Mouse (Mus musculus) thymus, postnatal 0 days (tissue): ENCODE results near the gene Lmtk2. TPM values are rescaled to one million over a fixed set of nuclear protein-coding genes. Genes with fewer than 3 reads are reported as not detected.

ENCODE experiments used
- DNase-seq: peaks from one replicate; pipeline ENCODE4 v3.0.0-alpha.2; 2015; ENCODE audit warnings: low spot score
- polyA plus RNA-seq: library from polyadenylated mRNA; unstranded; fragments of >200 nt; fragmentation: Nextera tagmentation; extraction: Ambion mirVana; gene quantifications from 2 replicates; pipeline ENCODE4 v1.2.1, GENCODE M21; 2015

The Lmtk2 gene
- polyA plus RNA-seq, 1 experiment from 2014 or later: 3.4 TPM

DNA sequence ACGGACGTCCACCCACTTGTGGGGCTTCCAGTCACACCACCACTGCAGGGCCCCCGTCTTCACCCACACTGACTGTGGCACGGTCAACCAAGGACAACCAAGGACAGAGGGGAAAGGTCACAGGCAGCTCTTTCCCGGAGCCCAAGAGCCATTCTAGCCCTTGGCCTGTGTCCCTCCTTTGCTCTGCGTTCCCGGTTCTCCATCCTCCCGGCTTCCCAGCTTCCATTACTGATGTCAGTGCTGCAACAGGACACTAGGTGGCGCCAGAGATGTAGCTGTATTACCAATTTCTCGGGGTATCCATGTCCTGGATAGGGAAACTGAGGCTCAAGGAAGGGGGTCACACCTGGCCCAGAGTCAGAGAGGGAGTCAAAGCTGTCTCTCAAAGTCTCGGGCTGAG, 107.2 kb downstream of the Lmtk2 start:
- DNase-seq: no peak

DNA sequence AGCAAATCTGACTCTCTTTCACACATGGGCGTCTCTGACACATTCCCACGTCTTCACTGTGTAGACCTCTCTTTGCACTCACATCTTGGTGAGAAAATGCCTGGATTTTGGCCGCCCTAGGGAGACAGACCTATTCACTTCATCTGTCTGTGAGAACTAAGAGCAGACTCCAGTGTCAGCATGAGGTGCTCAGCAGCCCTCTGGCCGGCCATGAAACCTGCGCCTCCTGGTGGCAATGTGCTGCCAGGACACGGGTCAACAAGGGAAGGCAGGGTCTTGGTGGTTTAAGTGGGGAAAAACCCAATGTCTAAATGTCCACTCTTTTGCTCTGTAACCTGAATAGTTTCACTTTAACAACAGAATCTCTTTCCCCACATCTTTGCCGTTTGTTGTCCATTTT, 114.2 kb downstream of the Lmtk2 start:
- DNase-seq: peak; percentile 57

DNA sequence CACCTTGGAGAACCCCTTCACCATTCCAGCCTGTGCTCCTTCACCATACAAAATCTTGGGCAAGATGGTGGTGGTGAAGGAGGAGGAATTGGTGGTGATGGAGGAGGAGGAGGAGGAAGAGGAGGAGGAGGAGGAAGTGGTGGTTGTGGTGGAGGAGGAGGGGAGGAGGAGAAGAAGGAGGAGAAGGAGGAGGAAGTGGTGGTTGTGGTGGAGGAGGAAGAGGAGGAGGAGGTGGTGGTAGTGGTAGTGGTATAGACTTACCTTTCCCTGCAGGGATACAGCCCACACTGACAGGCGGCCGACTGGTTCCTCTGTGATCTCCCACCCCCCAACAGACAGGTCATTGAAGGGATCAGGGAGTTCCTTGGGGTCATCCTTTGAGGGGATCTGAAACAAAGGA, 115.8 kb downstream of the Lmtk2 start:
- DNase-seq: peak; percentile 22

DNA sequence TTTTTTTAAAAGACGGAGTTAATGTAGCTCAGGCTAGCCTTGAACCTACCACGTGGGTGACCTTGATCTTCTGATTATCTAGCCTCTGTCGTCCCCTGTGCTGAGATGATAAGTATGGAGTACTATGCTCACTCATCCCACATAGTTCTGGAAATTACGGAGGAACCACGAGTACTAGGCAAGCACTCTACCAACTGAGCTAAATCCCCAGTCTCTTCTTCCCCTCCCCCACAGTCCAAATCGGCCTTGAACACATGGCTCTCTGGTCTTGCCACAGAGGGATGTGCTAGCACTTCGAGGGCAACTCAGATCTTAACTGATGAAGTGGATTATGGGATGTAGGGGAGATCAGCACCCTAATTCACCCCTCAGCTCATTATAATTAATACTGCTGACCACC, 117.8 kb downstream of the Lmtk2 start:
- no peak for DNase-seq

DNA sequence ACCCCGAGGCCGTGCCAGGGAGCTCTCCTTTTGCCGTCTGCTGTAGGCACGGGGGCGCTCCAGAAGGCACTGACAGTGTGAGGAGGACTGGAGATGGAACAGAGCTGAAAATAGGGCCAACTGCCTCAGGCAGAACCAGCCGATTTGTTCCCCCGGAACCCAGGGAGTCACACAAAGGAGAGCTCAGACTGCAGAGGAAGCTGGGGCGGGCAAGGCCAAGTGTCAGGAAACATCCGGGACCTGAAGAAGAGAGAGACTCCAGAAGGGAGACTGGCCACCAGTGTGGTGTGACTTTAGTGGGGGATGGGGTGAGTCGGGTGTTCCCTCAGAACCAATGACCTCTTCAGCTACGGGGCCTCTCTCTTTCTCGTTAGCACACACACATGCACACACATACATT, 119.1 kb downstream of the Lmtk2 start:
- no peak for DNase-seq

- DNase-seq: no peak
Measured at GRCm38 (mm10) chr5:144219936-144220335, 119.7 kb downstream of the Lmtk2 start.

DNA sequence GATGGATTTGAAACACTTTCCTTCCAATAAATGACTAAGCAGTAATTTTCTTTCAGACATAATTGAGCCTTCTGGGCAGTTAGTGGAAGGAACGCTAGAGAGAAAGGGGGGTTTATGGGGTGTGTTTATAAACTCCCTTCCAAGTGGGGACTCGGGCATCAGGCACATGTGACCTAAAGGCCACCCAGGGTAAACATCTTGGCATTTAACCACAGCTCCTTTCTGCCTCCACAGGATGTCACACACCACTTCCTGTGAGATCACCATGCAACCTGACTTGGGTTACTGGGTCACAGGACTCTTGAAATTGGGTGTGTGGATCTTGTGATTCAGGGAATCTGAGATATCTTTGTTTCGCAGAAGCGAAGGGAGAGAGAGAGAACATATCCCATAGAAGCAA, 121.1 kb downstream of the Lmtk2 start:
- peak; percentile 80 for DNase-seq

DNA sequence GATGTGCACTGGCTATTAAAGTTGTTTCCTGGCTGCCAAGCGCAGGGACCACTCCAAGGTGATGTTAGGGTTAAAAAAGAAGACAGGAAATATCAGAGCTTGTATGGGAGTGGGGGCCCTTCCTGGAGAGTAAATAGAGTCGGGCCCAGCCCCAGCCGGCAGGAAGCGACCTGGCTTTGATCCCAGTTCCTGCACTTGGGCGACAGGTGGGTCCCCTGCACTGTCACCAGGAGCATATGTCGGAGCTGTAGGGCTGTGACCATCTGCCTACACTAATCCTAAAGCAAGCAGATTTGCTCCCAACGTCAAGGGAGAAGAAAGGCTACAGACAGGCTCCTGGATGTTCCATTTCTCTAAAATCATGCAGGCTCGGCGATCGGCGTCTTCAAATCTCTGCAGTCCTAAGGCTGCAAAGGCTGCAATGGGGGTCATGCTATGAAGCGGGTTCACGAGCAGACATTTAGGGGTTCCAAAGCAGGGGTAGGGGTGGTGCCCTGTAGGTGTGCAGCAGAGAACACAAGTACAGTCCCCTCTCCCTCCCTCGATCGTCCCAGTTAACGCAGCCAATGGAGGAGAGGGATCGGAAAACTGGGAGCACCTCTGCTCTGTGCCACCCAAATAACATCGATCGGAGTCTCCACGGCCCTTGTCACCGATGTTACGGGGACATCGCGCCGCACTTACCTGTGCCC, 122.7 kb downstream of the Lmtk2 start:
- DNase-seq: peak; percentile 71

DNA sequence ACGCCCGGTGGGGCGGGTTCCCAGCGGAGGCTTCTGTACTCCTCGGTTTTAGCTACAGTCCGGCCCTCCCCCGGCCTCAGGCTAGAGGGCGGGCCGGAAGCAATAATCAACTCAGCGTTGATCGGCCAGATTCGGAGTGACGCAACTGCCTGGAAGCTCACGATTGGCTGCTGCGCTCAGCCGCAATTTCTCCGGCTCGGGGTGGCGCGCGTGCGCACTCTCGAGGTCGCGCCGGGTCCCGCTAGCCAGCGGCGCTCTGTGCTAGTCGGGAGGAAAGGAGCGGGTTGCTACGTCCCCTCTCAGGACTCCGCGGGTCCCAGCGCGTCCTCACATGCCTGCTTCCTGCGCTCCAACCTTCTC, 123.2 kb downstream of the Lmtk2 start, which contains the start of gene Tecpr1:
TSS of gene Tecpr1 (minus strand) at position 113 of the 360 bp plus-strand sequence.
- DNase-seq: peak; percentile 95

DNA sequence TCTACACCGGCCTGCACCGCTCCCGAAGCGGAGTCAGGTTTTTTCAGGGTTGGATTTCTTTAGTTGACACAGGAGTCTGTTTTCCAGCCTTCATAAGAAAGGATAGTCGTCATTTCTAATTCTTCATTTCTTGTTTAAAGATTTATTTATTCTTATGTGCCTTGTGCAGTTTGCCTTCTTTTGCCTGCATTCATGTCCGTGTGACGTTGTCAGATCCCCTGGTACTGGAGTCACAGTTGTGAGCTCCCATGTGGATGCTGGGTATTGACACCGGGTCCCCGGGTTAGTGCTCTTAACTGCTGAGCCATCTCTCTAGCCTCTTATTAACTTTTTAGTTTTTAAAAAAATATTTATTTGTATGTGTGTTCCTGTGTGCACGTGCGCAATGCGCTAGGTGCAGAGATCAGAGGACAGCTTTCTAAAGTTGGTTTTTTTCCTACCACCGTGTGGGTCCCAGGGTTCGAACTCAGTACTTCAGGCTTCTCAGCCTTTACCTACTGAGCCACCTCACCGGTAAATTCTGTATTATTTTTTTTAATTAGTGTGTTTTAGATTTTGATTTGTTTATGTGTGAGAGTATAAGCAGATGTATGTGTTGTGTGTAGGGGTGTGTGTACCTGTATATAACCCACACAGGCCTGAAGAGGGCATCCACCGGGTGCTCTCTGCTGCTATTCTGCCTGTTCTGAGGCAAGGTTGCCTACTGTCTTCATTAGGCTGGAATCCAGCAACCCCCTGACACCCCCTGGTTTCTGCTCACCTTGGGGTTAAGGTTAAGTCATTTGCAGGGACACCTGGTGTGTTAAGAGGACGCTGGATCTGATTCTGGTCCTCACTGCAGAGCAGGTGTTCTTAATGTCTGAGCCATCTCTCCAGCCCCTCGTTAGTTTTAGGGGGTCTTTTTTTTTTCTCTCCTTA, 123.9 kb downstream of the Lmtk2 start:
- peak; percentile 14 for DNase-seq

DNA sequence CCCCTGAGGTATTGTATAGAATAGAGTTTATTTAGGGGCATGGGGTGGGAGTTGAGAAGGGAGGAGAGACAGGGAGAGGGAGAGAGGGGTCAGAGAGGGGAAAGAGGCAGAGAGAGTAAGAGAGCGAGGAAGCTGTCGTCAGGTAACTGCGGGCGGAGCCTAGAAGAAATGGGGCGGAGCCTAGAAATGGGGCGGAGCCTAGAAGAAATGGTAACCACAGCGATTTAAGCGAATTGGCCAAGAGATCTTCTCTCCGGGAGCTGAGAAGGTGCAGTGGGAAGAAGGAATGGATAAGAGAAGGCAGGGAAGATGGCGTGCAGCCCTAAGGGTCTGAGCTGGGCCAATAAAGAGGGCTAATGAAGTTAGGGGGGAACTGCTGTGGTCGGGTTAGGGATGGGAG, 126.0 kb downstream of the Lmtk2 start:
- DNase-seq: no peak

GRCm38 (mm10) chr5:144230216-144230615, 130.0 kb downstream of the Lmtk2 start:
- no peak for DNase-seq

DNA sequence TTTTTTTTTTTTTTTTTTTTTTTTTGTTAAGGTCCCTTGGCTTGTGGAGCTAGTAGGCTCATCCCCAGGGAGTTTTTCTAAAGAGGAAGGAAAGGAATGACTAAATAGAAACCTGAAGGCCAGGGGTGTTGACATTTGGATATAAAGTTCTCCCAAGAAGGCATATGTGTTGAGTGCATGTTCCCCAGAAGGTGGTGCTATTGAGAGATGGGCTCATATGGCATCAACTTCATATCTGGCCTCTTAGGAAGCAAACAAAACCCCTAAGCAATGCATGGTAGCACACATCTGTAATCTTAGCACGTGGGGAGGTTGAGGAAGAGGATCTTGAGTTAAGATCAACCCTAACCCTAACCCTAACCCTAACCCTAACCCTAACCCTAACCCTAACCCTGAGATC, 131.2 kb downstream of the Lmtk2 start:
- peak; percentile 43 for DNase-seq

DNA sequence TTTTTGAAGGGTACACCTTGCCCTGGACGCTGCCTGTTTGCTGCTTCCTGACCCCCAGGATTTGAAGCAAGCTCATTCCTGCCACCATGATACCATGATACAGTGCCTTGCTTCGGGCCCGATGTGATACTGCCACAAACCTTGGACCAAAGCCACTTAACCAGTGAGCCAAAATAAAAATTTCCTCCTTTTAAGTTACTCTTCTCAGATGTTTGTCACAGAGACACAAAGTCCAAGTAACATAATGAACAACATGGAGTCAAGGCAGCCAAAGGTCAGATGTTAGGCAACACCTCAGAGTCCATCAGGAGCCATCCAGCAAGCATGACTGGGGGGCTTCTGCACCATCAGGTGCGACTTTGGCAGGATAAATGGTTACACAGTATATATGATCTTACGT, 132.3 kb downstream of the Lmtk2 start:
- DNase-seq: no peak

GRCm38 (mm10) chr5:144234222-144234621, 134.0 kb downstream of the Lmtk2 start:
- no peak for DNase-seq

GRCm38 (mm10) chr5:144234714-144235113, 134.5 kb downstream of the Lmtk2 start:
- DNase-seq: no peak

Other genes starting within 250 kb of the Lmtk2 start
- gene Ankrd61, start 202.8 kb upstream of the Lmtk2 start, polyA plus RNA-seq: 0.13 and 0.20 TPM in 2 replicates
- gene Aimp2, start 190.6 kb upstream of the Lmtk2 start, polyA plus RNA-seq: 83.7 and 88.0 TPM in 2 replicates
- 25.7 and 28.6 TPM in 2 replicates for gene Pms2, start 190.5 kb upstream of the Lmtk2 start, polyA plus RNA-seq
- 0.79 and 1.1 TPM in 2 replicates for gene Gm42421, start 172.3 kb upstream of the Lmtk2 start, polyA plus RNA-seq
- gene Rsph10b, start 167.4 kb upstream of the Lmtk2 start, polyA plus RNA-seq: 0.49 and 0.71 TPM in 2 replicates
- gene Ccz1, start 85.6 kb upstream of the Lmtk2 start, polyA plus RNA-seq: 80.3 and 87.6 TPM in 2 replicates
- 0.30 and 0.58 TPM in 2 replicates for gene Ocm, start 73.8 kb upstream of the Lmtk2 start, polyA plus RNA-seq
- gene Bhlha15, start 89.8 kb downstream of the Lmtk2 start, polyA plus RNA-seq: 0.05 and 0.13 TPM in 2 replicates
- 37.6 and 51.3 TPM in 2 replicates for gene Tecpr1, start 123.2 kb downstream of the Lmtk2 start, polyA plus RNA-seq
- 83.1 and 87.9 TPM in 2 replicates for gene Bri3, start 144.0 kb downstream of the Lmtk2 start, polyA plus RNA-seq